Mouse (Mus musculus) kidney, embryonic 14.5 days (tissue): ENCODE measurements at regions not wholly inside any gene's neighbourhood (a gene's known extent, or its start where the extent isn't known, plus 50 kb on each side); places are given as distances from the start of the nearest gene placed in this dataset.

Experiments
- ATAC-seq: fragments of 200-750 bp; cut with Nextera tagmentation; 2 replicates; pipeline ENCODE4 v1.8.0; 2017; ENCODE audit warnings: moderate number of reproducible peaks, mild to moderate bottlenecking, moderate TSS enrichment, moderate library complexity; ENCODE audit not compliant: low FRiP score, low TSS enrichment
- H3K27ac ChIP-seq: fragments of 300-500 bp; sonication (generic); 2 replicates; pipeline ENCODE4 v1.5.1; 2014; ENCODE audit warnings: low read depth, mild to moderate bottlenecking, low read length, moderate library complexity, mixed read lengths
- H3K27me3 ChIP-seq: fragments of 300-500 bp; sonication (generic); 2 replicates; pipeline ENCODE4 v1.6.1; 2014; ENCODE audit warnings: mild to moderate bottlenecking, low read length; ENCODE audit not compliant: control insufficient read depth, insufficient read depth
- H3K36me3 ChIP-seq: fragments of 300-500 bp; sonication (generic); 2 replicates; pipeline ENCODE4 v1.6.1; 2014; ENCODE audit warnings: low read length, mixed read lengths; ENCODE audit not compliant: control insufficient read depth, insufficient read depth
- H3K4me1 ChIP-seq: fragments of 300-500 bp; sonication (generic); 2 replicates; pipeline ENCODE4 v1.6.1; 2014; ENCODE audit warnings: low read length, mixed read lengths; ENCODE audit not compliant: control insufficient read depth, insufficient read depth
- H3K4me2 ChIP-seq: fragments of 300-500 bp; sonication (generic); replicated peaks from 2 replicates; pipeline ENCODE4 v1.6.1; 2014; ENCODE audit warnings: low read depth, mild to moderate bottlenecking, low read length
- H3K4me3 ChIP-seq: fragments of 300-500 bp; sonication (generic); 2 replicates; pipeline ENCODE4 v1.5.1; 2014; ENCODE audit warnings: mild to moderate bottlenecking, low read length
- H3K9ac ChIP-seq: fragments of 300-500 bp; sonication (generic); 2 replicates; pipeline ENCODE4 v1.6.1; 2014; ENCODE audit warnings: low read depth, mild to moderate bottlenecking, low read length, moderate library complexity
- H3K9me3 ChIP-seq: fragments of 300-500 bp; sonication (generic); 2 replicates; pipeline ENCODE4 v1.6.1; 2016; ENCODE audit warnings: low read length; ENCODE audit not compliant: control insufficient read depth
- WGBS: fragments of 180-500 bp; shearing (Covaris S2); extraction: QIAGEN DNeasy Blood & Tissue Kit; methylation state at CpG from one replicate; pipeline ENCODE4 v1.1.7; 2014; 5-methylcytosine and 5-hydroxymethylcytosine counted together

DNA sequence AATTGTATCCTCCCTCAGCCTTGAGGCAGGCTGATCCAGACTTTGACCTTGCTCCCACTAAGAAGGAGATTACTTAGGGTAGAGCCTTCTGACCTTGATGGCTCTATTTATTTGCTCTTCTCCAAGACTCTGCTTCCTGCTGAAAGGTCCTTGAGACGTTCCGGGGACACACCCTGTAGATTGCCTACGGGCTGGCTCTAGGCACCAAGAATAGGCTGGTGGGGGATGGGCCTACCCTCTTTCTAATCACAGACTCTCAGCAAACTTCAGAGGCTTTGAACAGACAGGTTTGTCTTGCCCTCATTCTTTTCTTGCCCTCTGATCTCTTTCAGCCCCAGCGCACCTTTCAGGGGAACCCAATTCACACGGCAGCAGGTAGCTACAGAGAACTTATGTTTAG is 265.4 kb upstream of the Fshr start:
- H3K4me3 ChIP-seq, result no peak overlapping the region
- no peaks in the 10 kb centered on the region for H3K27me3 ChIP-seq
- H3K36me3 ChIP-seq, result no peaks in the 10 kb centered on the region
- no peaks in the 10 kb centered on the region for H3K4me1 ChIP-seq
- H3K9ac ChIP-seq, result no peak overlapping the region
- no peak overlapping the region for H3K4me2 ChIP-seq
- 75% methylated on average over 5 of the region's 5 CpGs for WGBS
- no peak for ATAC-seq
- H3K9me3 ChIP-seq, result no peaks in the 10 kb centered on the region
- H3K27ac ChIP-seq, result no peak overlapping the region

DNA sequence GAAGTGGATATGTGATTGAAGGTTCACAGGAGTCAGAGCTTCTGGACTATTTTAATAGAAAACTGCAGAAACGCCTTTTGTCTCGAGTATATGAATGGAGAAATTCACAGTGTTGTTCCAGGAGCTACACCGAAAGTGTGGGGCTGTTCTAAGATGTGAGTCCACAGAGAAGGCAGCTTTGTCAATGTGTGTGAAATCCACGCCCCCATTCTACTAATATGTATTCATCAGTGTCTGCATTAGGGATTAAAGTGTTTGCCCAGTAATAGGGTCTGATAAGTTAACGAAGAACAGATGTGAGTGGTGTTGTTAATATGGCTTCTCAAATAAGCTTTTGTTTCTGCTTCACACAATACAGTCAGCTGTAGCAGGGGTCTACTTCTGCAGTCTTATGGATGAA is 260.0 kb upstream of the Fshr start:
- 87% methylated on average over 5 of the region's 5 CpGs for WGBS
- no peaks in the 10 kb centered on the region for H3K27me3 ChIP-seq
- H3K27ac ChIP-seq, result no peak overlapping the region
- no peak overlapping the region for H3K4me2 ChIP-seq
- no peak overlapping the region for H3K9ac ChIP-seq
- no peak overlapping the region for H3K4me3 ChIP-seq
- ATAC-seq, result no peak
- H3K36me3 ChIP-seq, result no peaks in the 10 kb centered on the region
- H3K4me1 ChIP-seq, result no peaks in the 10 kb centered on the region
- H3K9me3 ChIP-seq, result no peaks in the 10 kb centered on the region

GRCm38 (mm10) chr17:89454301-89454700 is 253.8 kb upstream of the Fshr start:
- no peak for ATAC-seq
- Histone ChIP-seq H3K9me3 (no peaks in the 10 kb centered on the region), H3K27ac (no peak overlapping the region), H3K36me3 (no peaks in the 10 kb centered on the region), H3K9ac (no peak overlapping the region), H3K4me3 (no peak overlapping the region), H3K4me2 (no peak overlapping the region), H3K27me3 (no peaks in the 10 kb centered on the region), H3K4me1 (no peaks in the 10 kb centered on the region)
- 95% methylated on average over 3 of the region's 3 CpGs for whole genome bisulfite sequencing

GRCm38 (mm10) chr17:89450724-89451123 is 250.2 kb upstream of the Fshr start:
- Histone ChIP-seq H3K27ac (no peak overlapping the region), H3K4me3 (no peak overlapping the region), H3K36me3 (no peaks in the 10 kb centered on the region), H3K27me3 (no peaks in the 10 kb centered on the region), H3K9me3 (no peaks in the 10 kb centered on the region), H3K9ac (no peak overlapping the region), H3K4me2 (no peak overlapping the region), H3K4me1 (no peaks in the 10 kb centered on the region)
- WGBS, result 77% methylated on average over 4 of the region's 4 CpGs
- ATAC-seq, result no peak

DNA sequence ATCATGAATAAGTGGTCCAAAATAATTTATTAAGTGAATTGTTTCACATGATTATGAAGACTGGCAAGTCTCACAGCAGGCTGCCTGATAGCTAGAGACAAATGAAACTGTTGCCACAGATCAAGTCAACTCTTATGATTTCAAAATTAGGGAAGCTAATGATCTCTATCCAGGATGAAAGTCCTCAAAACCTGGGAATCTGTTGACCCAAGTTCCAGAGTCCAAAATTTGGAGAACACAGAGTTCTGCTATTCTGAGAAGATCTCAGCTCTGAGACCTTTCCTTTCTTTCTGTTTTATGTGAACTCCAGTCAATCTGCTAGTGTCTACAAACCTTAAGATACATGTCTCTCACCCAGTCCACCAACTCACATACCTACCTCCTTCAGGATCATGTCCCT is 248.9 kb upstream of the Fshr start:
- Histone ChIP-seq H3K4me1 (no peaks in the 10 kb centered on the region), H3K27me3 (no peaks in the 10 kb centered on the region), H3K27ac (no peak overlapping the region), H3K9ac (no peak overlapping the region), H3K36me3 (no peaks in the 10 kb centered on the region), H3K4me3 (no peak overlapping the region), H3K4me2 (no peak overlapping the region), H3K9me3 (no peaks in the 10 kb centered on the region)
- no peak for ATAC-seq

GRCm38 (mm10) chr17:89434288-89434687 is 233.8 kb upstream of the Fshr start:
- H3K9me3 ChIP-seq, result no peaks in the 10 kb centered on the region
- no peak overlapping the region for H3K27ac ChIP-seq
- H3K36me3 ChIP-seq, result no peaks in the 10 kb centered on the region
- WGBS, result 86% methylated on average over 4 of the region's 4 CpGs
- ATAC-seq, result no peak
- H3K4me2 ChIP-seq, result no peak overlapping the region
- no peak overlapping the region for H3K9ac ChIP-seq
- no peaks in the 10 kb centered on the region for H3K4me1 ChIP-seq
- H3K27me3 ChIP-seq, result no peaks in the 10 kb centered on the region
- no peak overlapping the region for H3K4me3 ChIP-seq

- ATAC-seq, result no peak
- H3K4me2 ChIP-seq, result no peak overlapping the region
- H3K36me3 ChIP-seq, result no peaks in the 10 kb centered on the region
- no peaks in the 10 kb centered on the region for H3K4me1 ChIP-seq
- H3K27ac ChIP-seq, result no peak overlapping the region
- H3K4me3 ChIP-seq, result no peak overlapping the region
- no peaks in the 10 kb centered on the region for H3K9me3 ChIP-seq
- H3K9ac ChIP-seq, result no peak overlapping the region
- no peaks in the 10 kb centered on the region for H3K27me3 ChIP-seq
- WGBS, result 93% methylated on average over 1 of the region's 1 CpGs
Measured at GRCm38 (mm10) chr17:89410026-89410425, 209.6 kb upstream of the Fshr start.

- Histone ChIP-seq H3K4me3 (no peak overlapping the region), H3K4me1 (no peaks in the 10 kb centered on the region), H3K9me3 (no peaks in the 10 kb centered on the region), H3K27me3 (no peaks in the 10 kb centered on the region), H3K36me3 (no peaks in the 10 kb centered on the region), H3K9ac (no peak overlapping the region), H3K27ac (no peak overlapping the region), H3K4me2 (no peak overlapping the region)
- no peak for ATAC-seq
- WGBS, result 91% methylated on average over 2 of the region's 2 CpGs
Measured at GRCm38 (mm10) chr17:89405589-89405988, 205.1 kb upstream of the Fshr start.

- Histone ChIP-seq H3K9ac (no peak overlapping the region), H3K36me3 (no peaks in the 10 kb centered on the region), H3K4me2 (no peak overlapping the region), H3K4me3 (no peak overlapping the region), H3K27me3 (no peaks in the 10 kb centered on the region), H3K9me3 (no peaks in the 10 kb centered on the region), H3K27ac (no peak overlapping the region), H3K4me1 (no peaks in the 10 kb centered on the region)
- ATAC-seq, result no peak
Measured at GRCm38 (mm10) chr17:89357241-89357640, 156.8 kb upstream of the Fshr start.
